Mouse (Mus musculus): ENCODE results near the gene Acp5.

Gene Acp5

GRCm38 (mm10) chr9:22092746-22093145 lies 42.8 kb downstream of the Acp5 start:
- no peak for DNase-seq

GRCm38 (mm10) chr9:22089986-22090385 lies 45.5 kb downstream of the Acp5 start:
- no peak for DNase-seq

GRCm38 (mm10) chr9:22089281-22089680 lies 46.2 kb downstream of the Acp5 start:
- no peak for DNase-seq

- no peak for DNase-seq
Measured at GRCm38 (mm10) chr9:22087034-22087618, 48.4 kb downstream of the Acp5 start.

- DNase-seq, result no peak
Measured at GRCm38 (mm10) chr9:22086012-22086411, 49.5 kb downstream of the Acp5 start.

GRCm38 (mm10) chr9:22085022-22085834 lies 50.3 kb downstream of the Acp5 start, which contains the start of gene Ecsit:
Gene Ecsit, minus strand, starts transcription at chr9:22085438.
- peak; percentile 96 for DNase-seq

- no peak for DNase-seq
Measured at GRCm38 (mm10) chr9:22084667-22085021, 50.9 kb downstream of the Acp5 start.

Data from lung, adult 18-20 months (tissue).